Mouse (Mus musculus) embryonic fibroblast, embryonic 13.5 days (primary cell): Measurements from ENCODE around the gene Rab11a.

Experiments
- CTCF ChIP-seq: IDR thresholded peaks from 2 replicates; pipeline ENCODE4 v1.5.1; 2011; ENCODE audit warnings: mild to moderate bottlenecking, control low read depth, low read length, moderate library complexity, borderline replicate concordance; ENCODE audit not compliant: insufficient read depth
- POLR2A ChIP-seq: IDR thresholded peaks from 2 replicates; pipeline ENCODE4 v1.6.1; 2011; ENCODE audit warnings: low read depth, mild to moderate bottlenecking, control low read depth, low read length, moderate library complexity

DNA sequence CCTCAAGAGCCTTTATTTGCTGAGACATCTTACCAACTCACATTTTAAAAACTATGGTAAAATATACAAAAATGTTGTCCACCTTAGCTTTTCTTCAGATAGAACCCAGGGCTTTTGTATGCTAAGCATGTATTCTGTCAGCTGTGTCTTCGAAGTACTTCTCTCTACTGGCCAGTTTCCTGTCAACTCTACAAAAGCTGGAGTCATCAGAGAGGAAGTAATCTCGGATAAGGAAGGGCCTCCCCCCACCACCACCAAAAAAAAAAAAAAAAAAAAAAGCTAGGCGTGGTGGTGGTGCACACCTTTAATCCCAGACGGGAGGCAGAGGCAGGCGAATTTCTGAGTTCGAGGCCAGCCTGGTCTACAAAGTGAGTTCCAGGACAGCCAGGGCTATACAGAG lies 11.8 kb upstream of the Rab11a start:
- TF ChIP-seq CTCF (no peak), POLR2A (no peak)
